Mouse (Mus musculus): ENCODE measurements around the gene Dcst1.

Dcst1 gene

GRCm38 (mm10) chr3:89365486-89366414, 697 bp upstream of the Dcst1 start:
- no peak for DNase-seq (ENCODE audit: low read depth, low spot score)

GRCm38 (mm10) chr3:89364631-89365030, 422 bp downstream of the Dcst1 start:
- DNase-seq (ENCODE audit: low read depth, low spot score) = no peak

GRCm38 (mm10) chr3:89361675-89362074, 3.4 kb downstream of the Dcst1 start, which contains the start of gene Dcst2:
Gene Dcst2 (plus strand): TSS chr3:89361975.
- DNase-seq (ENCODE audit: low read depth, low spot score) = no peak

- no peak for DNase-seq (ENCODE audit: low read depth, low spot score)
Observed at GRCm38 (mm10) chr3:89360237-89360636, 4.8 kb downstream of the Dcst1 start.

GRCm38 (mm10) chr3:89359630-89360029, 5.4 kb downstream of the Dcst1 start:
- DNase-seq (ENCODE audit: low read depth, low spot score) = no peak

- no peak for DNase-seq (ENCODE audit: low read depth, low spot score)
Observed at GRCm38 (mm10) chr3:89356029-89356428, 9.0 kb downstream of the Dcst1 start.

- DNase-seq (ENCODE audit: low read depth, low spot score) = no peak
Observed at GRCm38 (mm10) chr3:89355512-89355902, 9.5 kb downstream of the Dcst1 start.

GRCm38 (mm10) chr3:89354816-89355511, 10.1 kb downstream of the Dcst1 start:
- DNase-seq (ENCODE audit: low read depth, low spot score) = no peak

- no peak for DNase-seq (ENCODE audit: low read depth, low spot score)
Observed at GRCm38 (mm10) chr3:89351271-89351670, 13.8 kb downstream of the Dcst1 start.

GRCm38 (mm10) chr3:89349869-89350501, 15.1 kb downstream of the Dcst1 start, which contains the start of gene Adam15:
Gene Adam15 (minus strand): TSS chr3:89349996.
- DNase-seq (ENCODE audit: low read depth, low spot score) = peak; percentile 67

GRCm38 (mm10) chr3:89348911-89349868, 15.9 kb downstream of the Dcst1 start:
- no peak for DNase-seq (ENCODE audit: low read depth, low spot score)

GRCm38 (mm10) chr3:89347916-89348315, 17.1 kb downstream of the Dcst1 start:
- no peak for DNase-seq (ENCODE audit: low read depth, low spot score)

GRCm38 (mm10) chr3:89346815-89347540, 18.1 kb downstream of the Dcst1 start:
- DNase-seq (ENCODE audit: low read depth, low spot score) = no peak

GRCm38 (mm10) chr3:89343279-89343678, 21.8 kb downstream of the Dcst1 start:
- no peak for DNase-seq (ENCODE audit: low read depth, low spot score)

GRCm38 (mm10) chr3:89341794-89342193, 23.3 kb downstream of the Dcst1 start:
- DNase-seq (ENCODE audit: low read depth, low spot score) = no peak

- DNase-seq (ENCODE audit: low read depth, low spot score) = no peak
Observed at GRCm38 (mm10) chr3:89340465-89340864, 24.6 kb downstream of the Dcst1 start.

GRCm38 (mm10) chr3:89339416-89339815, 25.6 kb downstream of the Dcst1 start:
- DNase-seq (ENCODE audit: low read depth, low spot score) = no peak

- no peak for DNase-seq (ENCODE audit: low read depth, low spot score)
Observed at GRCm38 (mm10) chr3:89337721-89338578, 27.1 kb downstream of the Dcst1 start, which contains the start of gene Efna4. Gene Efna4 (minus strand): TSS chr3:89338028.

- no peak for DNase-seq (ENCODE audit: low read depth, low spot score)
Observed at GRCm38 (mm10) chr3:89337062-89337720, 27.9 kb downstream of the Dcst1 start.
